Mouse (Mus musculus) right cerebral cortex, adult 18-20 months (tissue): ENCODE measurements at regions not wholly inside any gene's neighbourhood (a gene's known extent, or its start where the extent isn't known, plus 50 kb on each side); places are given as distances from the start of the nearest gene placed in this dataset.

Experiments used
- DNase-seq: peaks from one replicate; pipeline ENCODE4 v3.0.0; 2022; ENCODE audit warnings: mixed read lengths

DNA sequence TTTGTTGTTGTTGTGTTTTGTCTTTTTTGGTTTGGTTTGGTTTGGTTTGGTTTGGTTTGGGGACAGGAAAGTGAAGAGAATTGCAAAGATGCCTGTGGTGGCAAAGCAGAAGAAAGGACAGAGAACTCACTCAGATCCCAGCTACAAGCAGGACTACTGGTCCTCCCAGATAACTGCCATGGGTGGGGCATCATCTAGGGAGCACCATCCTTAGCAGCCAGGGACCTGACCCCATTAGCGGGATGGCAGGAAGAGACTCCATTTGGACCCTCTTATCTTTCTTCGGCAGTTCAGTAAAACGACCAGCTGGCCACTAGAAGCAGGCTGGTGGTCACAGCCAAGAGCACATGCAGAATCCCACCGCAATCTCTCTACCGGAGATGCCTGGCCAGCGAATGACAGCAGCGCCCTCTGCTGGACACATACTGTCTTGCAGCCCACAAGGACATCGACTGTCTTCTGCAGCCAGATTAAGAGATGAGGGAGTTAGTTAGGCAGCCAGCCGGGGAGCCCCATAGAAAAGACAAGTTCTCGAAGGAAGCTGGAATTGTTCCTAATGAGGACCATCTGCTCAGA is 119.8 kb downstream of the Gm9195 start:
- DNase-seq, result peak; percentile 70

GRCm38 (mm10) chr14:72360829-72361520 is 130.7 kb downstream of the Gm9195 start:
- DNase-seq, result no peak

DNA sequence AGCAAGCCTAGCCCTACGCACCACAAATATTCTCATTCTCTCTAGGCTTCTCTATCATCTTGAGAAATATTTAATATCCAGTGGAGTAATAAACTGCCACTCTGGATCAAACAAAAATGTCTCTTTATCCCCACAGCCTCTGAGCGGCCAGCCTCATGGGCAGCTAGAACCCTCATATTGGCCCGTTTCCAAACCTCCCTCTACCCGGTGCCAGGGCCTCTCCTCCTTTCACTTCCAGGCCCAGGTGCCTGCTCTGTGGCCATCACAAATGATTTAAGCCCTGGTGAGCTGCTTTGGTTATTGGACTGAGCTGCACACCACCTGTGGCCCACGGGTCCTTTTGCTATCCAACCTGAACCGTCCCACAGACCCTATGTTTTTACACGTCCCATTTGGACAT is 131.5 kb downstream of the Gm9195 start:
- DNase-seq, result no peak

DNA sequence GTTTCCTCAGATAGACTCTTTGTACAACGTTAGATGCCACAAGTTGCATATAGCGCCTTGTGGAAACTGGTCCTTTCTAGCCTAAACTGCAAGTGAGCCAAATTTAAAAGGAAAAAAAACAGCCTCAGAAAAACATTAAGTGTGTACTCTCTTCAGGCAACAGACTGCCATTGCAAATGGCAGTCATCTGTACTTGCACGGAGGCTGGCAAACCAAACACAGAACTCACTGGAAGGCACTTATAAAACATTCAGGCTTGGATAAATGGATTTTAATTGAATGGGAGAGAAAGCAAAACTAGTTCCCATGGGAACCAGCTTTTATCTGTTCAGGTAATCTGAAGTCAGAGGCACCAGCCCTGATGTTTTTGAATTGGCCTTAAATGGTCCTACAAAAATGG is 133.7 kb downstream of the Gm9195 start:
- no peak for DNase-seq

GRCm38 (mm10) chr14:72342181-72342580 is 149.5 kb downstream of the Gm9195 start:
- no peak for DNase-seq

GRCm38 (mm10) chr14:72341590-72342154 is 150.0 kb downstream of the Gm9195 start:
- no peak for DNase-seq

GRCm38 (mm10) chr14:72338046-72338445 is 153.6 kb downstream of the Gm9195 start:
- peak; percentile 21 for DNase-seq

- no peak for DNase-seq
These were observed 187.8 kb downstream of the Gm9195 start for GRCm38 (mm10) chr14:72303856-72304255.

DNA sequence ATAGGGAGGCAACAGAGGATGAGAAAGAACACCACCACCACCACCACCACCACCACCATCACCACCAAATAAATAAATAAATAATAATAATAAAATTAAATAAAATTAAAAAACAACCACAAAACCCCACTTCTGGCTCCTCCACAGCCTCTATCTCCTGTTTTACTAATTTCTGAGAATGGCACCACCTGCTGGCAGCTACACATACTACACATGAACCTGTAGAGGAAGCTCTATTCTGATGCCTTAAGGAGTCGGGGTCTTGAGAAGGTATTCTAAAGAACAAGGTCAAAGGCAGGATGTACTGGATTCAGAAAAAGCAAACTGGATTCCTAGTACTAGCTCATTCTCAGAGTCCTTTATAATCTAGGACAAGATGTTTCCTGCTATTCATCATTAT is 191.6 kb downstream of the Gm9195 start:
- DNase-seq, result peak; percentile 51

GRCm38 (mm10) chr14:72294631-72295030 is 197.0 kb downstream of the Gm9195 start:
- DNase-seq, result no peak

GRCm38 (mm10) chr14:72293677-72294387 is 197.8 kb downstream of the Gm9195 start:
- DNase-seq, result no peak

- no peak for DNase-seq
These were observed 198.9 kb downstream of the Gm9195 start for GRCm38 (mm10) chr14:72292656-72293299.

DNA sequence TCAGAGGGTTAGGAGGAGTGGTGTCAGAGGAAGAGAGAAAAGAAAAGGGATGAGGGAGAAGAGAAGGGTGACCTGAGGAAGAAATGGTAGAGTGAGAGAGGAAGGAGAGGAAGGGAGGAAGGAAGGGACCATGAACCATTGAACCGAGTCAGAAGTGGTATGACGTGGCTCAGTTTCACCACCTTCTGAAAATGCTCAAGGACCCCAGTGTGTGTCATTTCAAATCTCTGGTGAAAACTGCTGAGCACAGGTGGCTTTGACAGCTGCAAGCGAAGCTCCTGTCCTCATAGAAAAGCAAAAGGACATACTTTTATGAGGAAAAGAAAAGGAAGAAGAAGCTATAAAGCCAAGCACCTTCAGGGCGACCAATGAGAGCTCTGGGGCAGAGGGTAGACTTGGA is 214.3 kb downstream of the Gm9195 start:
- no peak for DNase-seq

DNA sequence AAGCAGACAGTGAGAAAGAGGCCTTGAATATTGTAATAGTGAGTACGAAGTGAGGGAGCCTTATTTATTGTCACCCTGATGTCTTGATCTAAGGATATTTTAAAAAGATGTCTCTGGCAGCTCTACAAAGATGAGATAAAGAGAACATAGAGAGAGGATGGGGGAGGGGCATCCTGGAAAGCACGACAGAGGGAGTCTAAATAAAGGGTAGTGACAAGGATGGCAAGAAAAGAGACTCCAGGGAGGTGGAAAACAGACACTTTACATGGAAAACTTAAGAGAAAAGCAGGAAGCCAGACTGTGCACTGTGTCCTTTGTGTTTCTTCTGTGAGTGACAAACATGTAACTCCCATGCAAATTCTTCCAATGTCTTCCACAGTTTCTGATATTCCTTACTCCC is 232.4 kb downstream of the Gm9195 start:
- DNase-seq, result no peak

DNA sequence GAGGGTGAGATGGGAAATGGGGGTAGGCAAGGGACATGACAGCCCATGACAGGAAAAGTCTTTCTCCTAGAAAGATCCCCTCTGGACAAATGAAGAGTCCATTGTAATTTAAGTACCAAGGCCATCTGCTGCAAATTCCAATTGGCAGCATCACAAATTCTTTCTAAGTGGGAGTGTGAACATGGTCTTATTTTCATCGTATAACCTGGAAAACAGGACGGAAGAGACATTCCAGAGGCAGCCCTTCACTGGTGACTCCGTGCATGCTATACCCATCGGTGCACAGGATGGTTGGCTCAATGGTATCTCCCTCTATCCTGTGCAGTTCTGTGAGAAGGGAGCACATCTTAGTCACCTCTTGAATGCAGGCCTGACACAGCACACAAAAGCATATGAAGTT is 249.8 kb downstream of the Gm9195 start:
- peak; percentile 45 for DNase-seq

DNA sequence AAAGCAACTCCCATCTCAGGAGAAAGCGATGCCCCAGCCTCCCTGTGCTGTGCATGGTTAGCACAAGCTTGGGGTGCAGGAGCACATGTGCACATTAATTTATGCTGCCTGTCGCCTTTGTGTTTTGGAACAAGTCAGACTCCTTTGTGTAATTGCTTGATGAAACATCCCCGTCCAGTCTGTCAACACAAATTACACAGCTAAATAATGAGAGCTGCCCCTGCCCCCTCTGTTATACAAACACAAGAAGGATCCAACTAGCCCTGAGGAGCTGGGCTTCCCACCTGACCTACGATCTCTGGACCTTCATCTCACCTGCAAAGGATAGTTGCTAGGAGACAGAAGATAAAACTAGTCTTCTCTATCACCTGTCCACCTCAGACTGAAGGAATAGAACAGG is 251.4 kb downstream of the Gm9195 start:
- DNase-seq, result no peak

DNA sequence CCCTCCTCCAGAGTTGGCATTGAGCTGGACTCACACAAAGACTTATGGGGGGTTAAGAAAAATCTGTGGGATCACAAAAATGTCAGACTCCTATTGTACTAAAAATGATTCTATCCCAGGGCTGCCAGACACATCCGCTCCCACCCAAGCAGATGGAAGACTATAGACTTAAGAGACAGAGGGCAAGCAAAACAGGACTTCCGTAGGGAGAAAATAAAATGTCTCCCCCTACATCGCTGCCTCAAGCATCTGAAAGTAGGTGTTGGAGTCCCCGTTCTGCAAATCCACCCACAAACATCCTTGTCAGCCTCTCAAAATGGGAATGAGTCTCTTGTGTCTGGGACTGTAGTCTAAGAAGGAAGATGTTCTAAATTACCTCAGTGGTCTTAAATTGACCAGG is 253.3 kb downstream of the Gm9195 start:
- peak; percentile 63 for DNase-seq

DNA sequence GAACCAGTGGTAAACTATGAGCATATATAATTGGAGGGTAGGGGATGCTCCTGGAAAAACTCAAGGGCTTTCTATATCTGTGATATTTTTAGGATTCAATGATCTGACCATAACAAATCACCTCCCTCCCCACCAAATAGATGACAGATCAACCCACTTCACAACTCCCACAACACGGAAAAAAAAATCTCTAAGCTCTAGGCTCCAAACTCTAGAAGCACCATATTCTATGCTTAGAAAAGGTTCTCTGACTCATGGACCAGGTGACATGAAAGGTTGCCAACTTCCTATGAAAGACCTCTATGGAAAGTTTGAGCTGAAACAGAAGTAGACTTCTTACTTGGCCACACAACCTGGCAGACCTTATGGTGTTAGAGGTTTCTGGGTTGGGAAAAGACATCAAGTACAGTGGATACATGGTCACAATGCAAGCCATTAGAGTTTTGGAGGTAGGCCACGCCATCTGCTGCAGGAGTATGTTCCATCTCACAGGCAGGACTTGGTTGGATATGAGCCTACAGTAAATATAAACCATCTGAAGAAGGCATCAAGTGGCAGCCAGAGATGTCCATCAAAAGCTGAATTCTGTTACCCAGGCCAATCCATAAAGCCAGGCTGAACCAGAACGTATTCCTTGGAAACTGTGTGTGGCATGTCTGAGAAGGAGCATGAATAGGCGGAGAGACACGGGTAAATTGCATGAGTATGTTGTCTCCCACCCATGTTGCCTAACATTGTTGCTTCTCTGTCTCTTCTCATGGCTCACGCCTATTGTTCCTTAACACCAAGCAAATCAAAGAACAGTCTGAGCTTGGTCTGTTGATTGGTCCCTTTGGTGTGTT is 257.2 kb downstream of the Gm9195 start:
- DNase-seq, result peak; percentile 56

DNA sequence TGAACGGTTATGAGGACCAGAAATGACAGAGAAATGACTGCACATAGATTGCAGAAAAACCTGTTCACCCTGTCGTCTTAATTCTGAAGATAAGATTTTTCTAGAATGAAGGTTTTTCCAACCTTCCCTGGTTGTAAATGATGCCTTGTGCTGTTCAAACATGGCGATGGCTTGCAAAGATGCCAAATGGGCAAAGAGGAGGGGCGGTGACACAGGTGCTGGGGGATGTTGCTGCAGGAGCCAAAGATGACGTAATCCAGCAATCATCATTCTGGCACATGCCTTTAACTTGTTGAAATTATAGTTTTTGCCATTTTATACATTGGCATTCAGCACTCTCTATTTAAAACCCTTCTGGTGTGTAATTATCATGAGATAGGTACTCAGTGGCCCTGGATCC is 263.8 kb downstream of the Gm9195 start:
- no peak for DNase-seq

- no peak for DNase-seq
These were observed 264.2 kb downstream of the Gm9195 start for GRCm38 (mm10) chr14:72227441-72227840.

GRCm38 (mm10) chr14:72226946-72227345 is 264.7 kb downstream of the Gm9195 start:
- no peak for DNase-seq

DNA sequence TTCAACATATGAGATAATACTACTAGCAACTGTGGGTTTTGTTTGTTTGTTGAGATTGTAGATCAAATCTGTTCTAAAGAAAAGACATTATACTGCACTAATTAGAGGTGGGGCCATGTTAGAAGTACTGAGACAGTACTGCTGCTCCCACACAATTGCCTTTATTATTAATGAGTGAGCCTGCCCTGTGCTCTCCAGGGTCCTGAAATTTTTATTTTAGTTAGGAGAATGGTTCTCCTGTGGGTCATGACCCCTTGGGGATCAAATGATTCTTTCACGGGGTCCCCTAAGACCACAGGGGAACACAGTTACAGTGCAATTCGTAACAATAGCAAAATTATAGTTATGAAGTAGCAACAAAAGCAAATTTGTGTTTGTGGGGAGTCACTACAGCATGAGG is 268.8 kb downstream of the Gm9195 start:
- DNase-seq, result no peak
